Mouse (Mus musculus) embryonic fibroblast, embryonic 13.5 days (primary cell): ENCODE results near the gene 1700017B05Rik. TPM values are rescaled to one million over a fixed set of nuclear protein-coding genes. Genes with fewer than 3 reads are reported as not detected.
A peak's percentile ranks its signal among the peaks of the same experiment; 100 is the strongest.
"Not testable (repeated sequence)": the region's sequence is repeated elsewhere in the genome, so short reads cannot be mapped to it uniquely, and the experiment has no call there.

Experiments used
- H3K27ac ChIP-seq: 2 replicates; pipeline ENCODE4 v1.5.1; 2012; ENCODE audit warnings: low read length, control low read depth, inconsistent platforms; ENCODE audit not compliant: insufficient read depth
- H3K4me1 ChIP-seq: 2 replicates; pipeline ENCODE4 v1.6.1; 2011; ENCODE audit warnings: low read length; ENCODE audit not compliant: control insufficient read depth, insufficient read depth
- H3K4me3 ChIP-seq: 2 replicates; pipeline ENCODE4 v1.5.1; 2011; ENCODE audit warnings: mild to moderate bottlenecking, control low read depth, low read length; ENCODE audit not compliant: insufficient read depth
- CTCF ChIP-seq: IDR thresholded peaks from 2 replicates; pipeline ENCODE4 v1.5.1; 2011; ENCODE audit warnings: mild to moderate bottlenecking, control low read depth, low read length, moderate library complexity, borderline replicate concordance; ENCODE audit not compliant: insufficient read depth
- POLR2A ChIP-seq: IDR thresholded peaks from 2 replicates; pipeline ENCODE4 v1.6.1; 2011; ENCODE audit warnings: low read depth, mild to moderate bottlenecking, control low read depth, low read length, moderate library complexity
- polyA plus RNA-seq: library from polyadenylated mRNA; stranded (reverse); fragments of >200 nt; gene quantifications from 2 replicates; pipeline ENCODE4 v1.2.4, GENCODE M21; 2011; ENCODE audit warnings: low read depth; ENCODE audit not compliant: missing spikeins, insufficient read length

Gene 1700017B05Rik
- polyA plus RNA-seq, result 30.6 and 36.6 TPM in 2 replicates

DNA sequence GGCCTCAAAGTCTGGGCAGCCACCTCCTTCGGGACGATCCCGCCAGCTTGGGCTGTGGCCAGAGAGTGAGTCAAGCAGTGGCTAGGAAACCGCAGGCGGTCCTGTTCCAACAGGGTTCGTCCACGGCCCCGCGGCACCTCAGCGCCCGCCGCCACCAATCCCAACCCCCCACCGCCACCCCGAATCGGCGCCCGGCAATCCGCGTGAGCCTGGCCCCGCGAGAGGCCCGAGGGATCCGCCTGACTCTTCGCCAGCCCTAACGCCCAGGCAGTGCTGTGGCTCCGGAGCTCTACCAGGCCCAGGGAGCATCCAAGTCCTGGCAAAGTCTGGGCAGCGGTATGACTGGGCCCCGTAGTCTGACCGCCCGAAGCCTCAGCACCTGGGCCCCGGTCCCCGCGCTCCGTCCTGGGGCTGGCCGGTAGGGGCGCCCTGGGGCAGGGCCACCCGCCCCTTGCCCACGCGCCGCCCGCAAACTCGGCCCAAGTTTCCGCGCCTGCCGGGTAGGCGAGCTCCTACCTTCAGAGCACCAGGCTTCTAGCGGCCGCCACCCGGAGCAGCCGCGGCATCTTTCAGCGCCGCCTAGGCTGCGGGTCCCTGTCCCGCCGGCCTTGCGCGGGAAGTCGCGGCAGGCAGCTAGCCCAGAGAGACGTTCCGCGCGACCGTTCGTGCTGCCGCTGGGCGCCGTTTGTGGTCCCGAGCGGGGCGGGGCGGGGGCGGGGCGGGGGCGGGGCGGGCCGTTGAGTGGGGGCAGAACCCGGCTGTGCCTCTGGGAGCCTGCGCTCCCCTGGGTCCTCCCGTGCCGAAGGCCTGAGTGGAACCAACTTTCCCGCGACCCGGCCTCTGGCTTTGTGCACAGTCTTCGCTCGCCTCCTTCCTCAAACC is at the start of gene 1700017B05Rik:
TSS of gene 1700017B05Rik (minus strand) at position 700 of the 882 bp plus-strand sequence.
- Histone ChIP-seq H3K27ac (peak within 1 kb of the TSS; percentile 89), H3K4me1 (peaks cover 4% of the 10 kb centered on the region; the same call in 1 of the 2 replicates), H3K4me3 (peak within 1 kb of the TSS; percentile 85)
- TF ChIP-seq CTCF, result no peak
- TF ChIP-seq POLR2A, result peak; percentile 85

DNA sequence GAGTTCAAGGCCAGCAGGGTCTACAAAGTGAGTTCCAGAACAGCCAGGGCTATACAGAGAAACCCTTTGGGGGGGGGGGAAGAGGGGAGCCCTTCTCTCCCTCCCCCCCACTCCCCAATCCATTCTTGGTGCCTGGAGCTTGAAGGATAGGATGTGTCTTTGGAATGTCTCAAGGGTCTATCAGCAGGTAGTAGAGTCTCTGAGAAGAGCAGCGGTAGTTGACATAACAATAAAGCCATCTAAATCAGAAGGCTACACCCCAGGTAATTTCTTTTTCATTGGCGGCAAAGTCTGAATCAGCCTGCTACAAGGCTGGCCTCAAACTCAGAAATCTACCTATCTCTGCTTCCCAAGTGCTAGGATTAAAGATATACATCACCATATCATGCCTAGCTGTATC is 48.5 kb upstream of the 1700017B05Rik start:
- Histone ChIP-seq H3K27ac (no peak overlapping the region), H3K4me3 (no peak overlapping the region), H3K4me1 (no peaks in the 10 kb centered on the region)
- TF ChIP-seq POLR2A (no peak), CTCF (no peak)

DNA sequence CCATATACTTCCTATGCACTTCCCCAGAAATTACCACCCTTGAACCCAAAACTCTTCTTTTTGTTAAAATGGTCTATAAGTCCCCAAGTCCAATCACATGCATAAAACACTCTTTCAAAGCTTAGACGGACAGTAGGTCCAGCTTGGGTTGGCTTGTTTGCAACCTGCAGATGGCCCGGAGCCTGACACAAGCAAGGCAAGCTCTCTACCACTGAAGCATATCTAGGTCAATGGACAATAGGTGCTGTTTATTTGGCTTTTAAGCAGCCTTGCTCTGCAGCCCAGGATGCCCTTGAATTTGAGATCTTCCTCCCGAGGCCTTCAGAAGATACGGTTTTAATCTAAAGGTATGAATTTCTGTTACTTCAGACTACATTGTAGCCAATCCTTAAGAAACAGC is 46.9 kb upstream of the 1700017B05Rik start:
- Histone ChIP-seq H3K4me1 (no peaks in the 10 kb centered on the region), H3K4me3 (no peak overlapping the region), H3K27ac (no peak overlapping the region)
- no peak for TF ChIP-seq POLR2A
- TF ChIP-seq CTCF, result no peak

DNA sequence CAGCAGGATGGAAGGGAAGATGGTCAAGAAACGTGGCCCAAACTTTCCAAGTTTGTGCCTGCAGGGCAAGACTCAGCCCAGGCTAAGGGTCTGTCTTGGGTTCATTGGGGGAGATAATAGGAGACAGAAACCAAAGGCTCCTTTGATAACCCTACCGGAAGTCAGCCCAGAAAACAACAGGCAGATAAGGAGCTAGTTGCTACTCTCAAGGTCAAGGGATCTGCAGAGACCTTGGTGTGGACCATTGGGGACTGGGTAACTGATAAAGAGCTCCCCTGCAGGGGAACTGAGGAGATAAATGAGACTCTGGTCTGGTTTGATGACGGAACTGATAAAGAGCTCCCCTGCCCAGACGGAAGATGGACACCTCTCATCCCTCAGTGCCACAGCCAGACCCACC is 45.0 kb upstream of the 1700017B05Rik start:
- no peak for TF ChIP-seq CTCF
- no peak for TF ChIP-seq POLR2A
- H3K27ac ChIP-seq, result no peak overlapping the region
- H3K4me1 ChIP-seq, result no peaks in the 10 kb centered on the region
- no peak overlapping the region for H3K4me3 ChIP-seq

DNA sequence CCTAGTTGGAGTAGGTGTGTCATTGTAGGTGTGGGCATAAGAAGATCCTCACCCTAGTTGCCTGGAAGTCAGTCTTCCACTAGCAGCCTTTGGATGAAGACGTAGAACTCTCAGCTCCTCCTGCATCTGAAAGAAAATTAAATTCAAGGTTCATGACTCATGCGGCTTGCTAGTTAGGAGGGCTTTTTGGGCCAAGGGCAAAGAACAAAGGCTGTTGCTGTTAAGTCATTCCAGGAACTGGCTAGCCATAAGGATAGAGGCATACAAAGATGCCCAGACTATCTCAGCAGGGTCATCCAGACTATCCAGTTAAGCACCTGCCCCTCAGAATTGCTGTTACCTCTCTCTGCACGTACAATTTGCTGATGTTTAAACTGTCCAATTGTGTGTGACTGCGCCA is 42.3 kb upstream of the 1700017B05Rik start:
- H3K4me1 ChIP-seq, H3K4me3 ChIP-seq, H3K27ac ChIP-seq: not testable (repeated sequence)

DNA sequence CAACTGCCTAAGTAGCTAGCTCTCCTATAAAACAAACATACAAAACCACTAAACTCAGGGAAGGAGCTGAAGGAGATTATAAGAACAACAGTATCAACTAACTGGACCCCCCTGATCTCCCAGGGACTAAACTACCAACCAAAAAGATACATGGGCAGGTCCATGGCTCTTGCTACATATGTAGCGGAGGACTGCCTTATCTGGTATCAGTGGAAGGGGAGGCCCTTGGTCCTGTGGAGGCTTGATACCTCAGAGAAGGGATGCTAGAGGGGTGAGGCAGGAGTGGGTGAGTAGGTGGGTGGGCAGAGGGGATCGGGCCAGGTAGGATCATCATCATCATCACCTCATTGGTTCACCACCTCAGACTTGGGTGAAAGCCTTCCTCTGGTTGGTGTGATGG is 41.8 kb upstream of the 1700017B05Rik start:
- H3K4me1 ChIP-seq, result no peaks in the 10 kb centered on the region
- H3K4me3 ChIP-seq, result no peak overlapping the region
- H3K27ac ChIP-seq, result no peak overlapping the region
- no peak for TF ChIP-seq POLR2A
- TF ChIP-seq CTCF, result no peak

DNA sequence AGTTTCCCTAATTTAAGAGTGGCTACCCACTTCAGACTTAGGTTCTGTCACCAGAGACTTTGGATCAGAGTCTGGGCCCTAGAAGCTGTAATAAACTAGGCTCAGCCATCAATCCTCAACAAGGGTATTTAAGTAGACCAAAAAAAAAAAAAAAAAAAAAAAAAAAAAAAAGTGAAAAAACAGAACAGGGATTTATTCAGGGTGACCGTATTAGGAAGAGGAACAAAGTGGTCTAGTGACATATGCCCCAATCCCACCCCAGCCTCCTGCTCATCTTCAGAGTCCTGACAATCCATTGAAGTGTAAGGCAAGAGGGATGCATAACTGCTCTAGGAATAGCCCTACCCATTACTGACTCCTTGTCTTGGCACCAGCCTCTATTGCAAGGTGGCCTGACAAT is 40.9 kb upstream of the 1700017B05Rik start:
- H3K27ac ChIP-seq, result no peak overlapping the region

DNA sequence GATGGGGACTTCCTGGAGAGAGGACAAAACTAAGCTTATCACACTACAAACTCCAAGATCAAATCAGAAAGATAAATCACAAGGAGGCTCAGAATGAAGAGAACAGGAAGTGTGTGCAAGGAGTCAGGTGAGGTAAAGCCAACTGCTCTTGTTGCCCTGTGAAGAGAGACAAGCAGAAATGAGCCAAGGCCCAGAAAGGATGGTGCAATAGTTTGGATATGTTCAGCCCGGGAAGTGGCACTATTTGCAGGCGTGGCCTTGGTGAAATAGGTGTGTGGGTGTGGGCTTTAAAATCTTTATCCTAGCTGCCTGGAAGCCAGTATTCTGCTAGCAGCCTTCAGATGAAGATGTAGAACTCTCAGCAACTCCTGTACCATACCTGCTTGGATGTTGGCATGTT is 38.4 kb upstream of the 1700017B05Rik start:
- H3K27ac ChIP-seq, result no peak overlapping the region
- H3K4me1 ChIP-seq, result no peaks in the 10 kb centered on the region
- H3K4me3 ChIP-seq, result no peak overlapping the region
- TF ChIP-seq POLR2A (no peak), CTCF (no peak)

More for the DNA sequence above, 40.9 kb upstream of the 1700017B05Rik start:
- Histone ChIP-seq H3K4me1 (no peaks in the 10 kb centered on the region), H3K4me3 (no peak overlapping the region)
- no peak for TF ChIP-seq CTCF
- TF ChIP-seq POLR2A, result no peak

DNA sequence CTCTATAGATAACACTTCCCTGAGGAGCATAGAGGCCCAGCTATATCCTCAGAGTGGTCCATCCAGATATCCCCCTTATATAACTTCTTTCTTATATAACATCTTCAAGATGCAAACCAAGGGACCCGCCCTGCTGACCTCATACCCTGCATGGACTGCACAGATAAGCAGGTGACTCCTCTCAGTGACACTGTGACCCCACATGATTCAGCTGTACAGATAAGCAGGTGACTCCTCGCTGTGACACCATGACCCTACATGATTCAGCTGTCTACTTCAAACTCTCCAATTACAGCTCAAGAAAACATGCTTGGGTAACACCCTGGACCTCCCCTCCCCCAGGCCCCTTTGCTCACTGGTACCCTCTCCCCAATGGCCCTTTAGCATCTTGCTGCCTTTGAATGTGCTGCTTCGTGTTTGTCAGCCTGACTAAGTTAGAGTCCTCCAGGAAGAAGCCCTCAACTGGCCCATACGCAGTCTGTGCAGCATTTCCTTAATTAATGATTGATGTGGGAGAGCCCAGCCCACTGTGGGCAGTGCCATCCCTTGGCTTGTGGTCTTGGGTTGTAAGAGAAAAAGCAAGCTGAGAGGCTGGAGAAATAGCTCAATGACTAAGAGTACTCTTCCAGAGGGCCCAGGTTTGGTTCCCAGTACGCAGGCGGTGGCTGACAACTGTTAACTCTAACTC is 37.5 kb upstream of the 1700017B05Rik start:
- no peak overlapping the region for H3K4me3 ChIP-seq
- no peak overlapping the region for H3K27ac ChIP-seq
- H3K4me1 ChIP-seq, result no peaks in the 10 kb centered on the region
- TF ChIP-seq POLR2A (no peak), CTCF (no peak)

DNA sequence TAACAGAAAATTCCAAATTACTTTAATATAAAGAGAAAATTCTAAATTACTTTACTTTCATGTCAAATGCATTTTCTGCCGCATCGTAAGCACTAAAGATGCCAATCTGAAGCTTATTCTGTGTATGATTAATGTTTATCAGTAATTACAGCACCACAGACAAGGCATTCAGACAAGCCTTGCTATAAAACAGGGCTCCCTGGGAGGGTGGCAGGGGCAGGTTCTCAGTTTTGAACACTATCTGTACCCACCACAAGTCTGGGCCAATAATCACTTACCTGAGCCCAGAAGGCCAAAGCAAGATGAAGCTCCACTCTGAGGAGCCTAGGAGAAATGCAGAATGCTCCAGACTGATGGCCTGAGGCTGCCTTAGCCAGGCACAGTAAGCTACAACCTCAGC is 35.5 kb upstream of the 1700017B05Rik start:
- no peak overlapping the region for H3K4me3 ChIP-seq
- no peak overlapping the region for H3K27ac ChIP-seq
- TF ChIP-seq POLR2A (no peak), CTCF (no peak)
- no peaks in the 10 kb centered on the region for H3K4me1 ChIP-seq
